Mouse (Mus musculus) cortical plate, adult 2 months (tissue): Measurements from ENCODE around the gene Pbx4. TPM values are rescaled to one million over a fixed set of nuclear protein-coding genes. Genes with fewer than 3 reads are reported as not detected.

Experiments
- H3K27ac ChIP-seq: fragments of 200-500 bp; 2 replicates; pipeline ENCODE4 v1.5.1; 2012; ENCODE audit warnings: low read length, control low read depth, inconsistent platforms; ENCODE audit not compliant: insufficient read depth
- H3K4me1 ChIP-seq: fragments of 200-500 bp; 2 replicates; pipeline ENCODE4 v1.6.1; 2011; ENCODE audit warnings: low read length; ENCODE audit not compliant: control insufficient read depth, insufficient read depth
- H3K4me3 ChIP-seq: fragments of 200-500 bp; 2 replicates; pipeline ENCODE4 v1.5.1; 2011; ENCODE audit warnings: mild to moderate bottlenecking, low read length, control low read depth; ENCODE audit not compliant: insufficient read depth
- CTCF ChIP-seq: fragments of 200-500 bp; IDR thresholded peaks from 2 replicates; pipeline ENCODE4 v1.5.1; 2011; ENCODE audit warnings: mild to moderate bottlenecking, control low read depth, low read length; ENCODE audit not compliant: insufficient read depth; ENCODE audit errors: extremely low read depth
- POLR2A ChIP-seq: fragments of 200-500 bp; IDR thresholded peaks from 2 replicates; pipeline ENCODE4 v1.6.1; 2011; ENCODE audit warnings: mild to moderate bottlenecking, low read length, control low read depth; ENCODE audit not compliant: insufficient read depth; ENCODE audit errors: extremely low read depth
- polyA plus RNA-seq: library from polyadenylated mRNA; depleted of rRNA; stranded (reverse); fragments of >200 nt; gene quantifications from 2 replicates; pipeline ENCODE4 v1.2.3, GENCODE M21; 2012; rRNA removed

The Pbx4 gene
- polyA plus RNA-seq, 1 experiment, result 35.4 TPM

GRCm38 (mm10) chr8:69919876-69920662, 87.8 kb downstream of the Pbx4 start:
- no peak overlapping the region for H3K4me3 ChIP-seq
- TF ChIP-seq CTCF (no peak), POLR2A (no peak)
- no peaks in the 10 kb centered on the region for H3K4me1 ChIP-seq
- no peak overlapping the region for H3K27ac ChIP-seq

GRCm38 (mm10) chr8:69921141-69921540, 88.8 kb downstream of the Pbx4 start:
- Histone ChIP-seq H3K4me3 (no peak overlapping the region), H3K27ac (no peak overlapping the region), H3K4me1 (no peaks in the 10 kb centered on the region)
- TF ChIP-seq CTCF (no peak), POLR2A (no peak)

Other genes starting within 250 kb of the Pbx4 start
- 13.1 and 13.9 TPM in 2 replicates for gene Zfp868, start 206.9 kb upstream of the Pbx4 start, polyA plus RNA-seq
- 2.7 and 2.9 TPM in 2 replicates for gene Zfp964, start 178.0 kb upstream of the Pbx4 start, polyA plus RNA-seq
- 18.4 and 20.5 TPM in 2 replicates for gene Zfp869, start 121.8 kb upstream of the Pbx4 start, polyA plus RNA-seq
- 6.2 and 6.4 TPM in 2 replicates for gene Zfp963, start 82.5 kb upstream of the Pbx4 start, polyA plus RNA-seq
- 0.15 and 1.3 TPM in 2 replicates for gene Gm20422, start 57.6 kb upstream of the Pbx4 start, polyA plus RNA-seq
- gene Atp13a1, start 41.3 kb upstream of the Pbx4 start, polyA plus RNA-seq, result 49.2 and 51.6 TPM in 2 replicates
- gene Zfp866, start 41.3 kb upstream of the Pbx4 start, polyA plus RNA-seq, result 20.3 TPM in 2 replicates
- gene Gmip, start 23.8 kb upstream of the Pbx4 start, polyA plus RNA-seq, result 15.7 and 16.1 TPM in 2 replicates
- gene Lpar2, start 10.1 kb upstream of the Pbx4 start, polyA plus RNA-seq, result 0.53 and 0.54 TPM in 2 replicates
- 0.89 and 1.4 TPM in 2 replicates for gene Cilp2, start 55.2 kb downstream of the Pbx4 start, polyA plus RNA-seq
- gene Tssk6, start 69.7 kb downstream of the Pbx4 start, polyA plus RNA-seq, result 0.29 and 0.40 TPM in 2 replicates
- 182 and 184 TPM in 2 replicates for gene Ndufa13, start 70.1 kb downstream of the Pbx4 start, polyA plus RNA-seq
- 34.2 and 35.7 TPM in 2 replicates for gene Yjefn3, start 70.2 kb downstream of the Pbx4 start, polyA plus RNA-seq
- 21.1 and 24.3 TPM in 2 replicates for gene Gatad2a, start 163.9 kb downstream of the Pbx4 start, polyA plus RNA-seq
- gene Mau2, start 210.2 kb downstream of the Pbx4 start, polyA plus RNA-seq, result 80.5 and 86.1 TPM in 2 replicates
- 34.5 and 37.4 TPM in 2 replicates for gene Sugp1, start 210.3 kb downstream of the Pbx4 start, polyA plus RNA-seq
- gene Tm6sf2, start 240.4 kb downstream of the Pbx4 start, polyA plus RNA-seq, result 4.8 and 6.4 TPM in 2 replicates